Mouse (Mus musculus) heart, adult 18-20 months (tissue): Measurements from ENCODE around the gene Med27. TPM values are rescaled to one million over a fixed set of nuclear protein-coding genes. Genes with fewer than 3 reads are reported as not detected.

Experiments used
- DNase-seq, 2 experiments: peaks; one replicate each; pipeline ENCODE4 v3.0.0; 2021 to 2022; ENCODE audit warnings: mixed read lengths in 1 of 2
- total RNA-seq, 2 experiments: library from RNA; stranded (reverse); gene quantifications; 2 replicates each; pipeline ENCODE4 v1.2.3; 2021

The Med27 gene
- total RNA-seq, 2 experiments from 2014 or later, result 15.0 to 15.3 TPM

DNA sequence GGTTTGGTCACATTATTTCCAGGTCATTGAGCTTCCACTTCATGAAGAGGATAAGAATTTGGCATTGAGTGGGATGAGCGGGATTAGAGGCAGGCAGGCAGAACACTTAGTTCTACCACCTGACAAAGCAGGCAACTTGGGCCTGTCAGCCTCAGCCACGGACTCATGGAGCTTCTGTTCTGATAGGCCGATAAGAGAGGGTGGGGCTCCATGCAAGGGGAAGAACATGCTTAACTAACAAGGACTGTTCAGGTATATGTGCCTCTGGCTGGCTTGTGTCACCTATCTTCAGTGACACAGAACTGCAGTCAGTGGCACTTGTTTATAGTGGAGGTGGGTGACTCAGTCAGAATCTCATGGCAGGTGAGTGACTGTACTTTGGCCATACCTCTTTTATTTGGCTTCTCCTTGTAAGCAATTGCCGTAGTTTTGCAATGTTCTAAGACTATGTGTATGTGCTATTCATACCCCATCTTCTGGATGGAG, 126.4 kb downstream of the Med27 start:
- DNase-seq, result no peak

DNA sequence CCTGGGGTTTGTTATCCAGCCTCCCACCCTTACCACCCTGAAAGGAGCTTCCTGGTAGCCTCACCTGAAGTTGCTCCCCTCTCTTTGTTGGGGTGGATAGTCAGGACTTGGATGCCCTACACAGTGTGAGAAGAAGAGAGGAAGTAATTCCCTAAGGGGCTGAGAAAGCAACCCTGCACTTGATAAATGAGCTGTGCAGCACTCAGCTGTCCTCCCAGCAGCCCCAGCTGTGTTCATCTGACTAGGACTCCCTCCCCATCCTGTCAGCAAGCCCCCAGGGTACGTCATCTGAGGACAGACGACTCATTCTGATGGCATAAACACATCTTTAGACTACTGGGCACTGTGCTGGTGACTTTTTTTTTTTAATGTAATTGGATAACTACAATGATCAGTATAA, 127.3 kb downstream of the Med27 start:
- no peak for DNase-seq

DNA sequence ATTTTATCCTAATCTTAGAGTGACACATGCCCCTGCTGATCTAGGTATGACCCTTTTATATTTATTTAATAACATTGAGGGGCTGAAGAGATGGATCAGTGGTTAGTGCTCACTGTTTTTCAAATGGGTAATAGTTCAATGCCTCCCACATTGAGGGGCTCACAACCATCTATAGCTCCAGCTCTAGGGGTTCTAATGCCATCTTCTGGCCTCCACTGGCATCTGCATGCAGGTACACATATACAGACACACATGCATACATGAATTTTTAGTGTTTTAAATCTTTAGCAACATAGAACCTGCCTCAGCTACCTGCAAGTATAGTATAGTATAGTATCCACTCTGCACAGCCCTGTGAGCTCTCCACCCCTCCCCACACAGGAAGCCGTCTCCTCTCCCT, 130.1 kb downstream of the Med27 start:
- no peak for DNase-seq

DNA sequence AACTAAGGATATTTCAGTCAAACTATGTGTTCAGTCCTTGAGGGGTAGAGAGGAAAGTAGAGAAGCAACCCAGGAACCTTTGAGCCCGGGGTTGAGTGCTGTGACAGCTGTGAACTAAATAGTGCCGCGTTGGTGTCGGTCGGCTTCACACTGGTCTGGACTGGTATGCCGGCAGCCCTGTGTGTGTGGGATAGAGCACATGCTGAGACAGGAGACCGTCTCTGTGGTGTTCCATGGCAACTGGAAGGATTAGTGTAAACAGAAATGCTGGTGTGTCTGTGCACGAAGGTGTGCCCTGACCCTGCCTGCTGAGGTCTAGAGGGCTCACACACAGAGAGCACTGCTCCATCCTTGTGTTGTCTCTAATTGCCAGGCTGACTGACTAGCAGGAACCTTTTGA, 135.2 kb downstream of the Med27 start:
- no peak for DNase-seq

DNA sequence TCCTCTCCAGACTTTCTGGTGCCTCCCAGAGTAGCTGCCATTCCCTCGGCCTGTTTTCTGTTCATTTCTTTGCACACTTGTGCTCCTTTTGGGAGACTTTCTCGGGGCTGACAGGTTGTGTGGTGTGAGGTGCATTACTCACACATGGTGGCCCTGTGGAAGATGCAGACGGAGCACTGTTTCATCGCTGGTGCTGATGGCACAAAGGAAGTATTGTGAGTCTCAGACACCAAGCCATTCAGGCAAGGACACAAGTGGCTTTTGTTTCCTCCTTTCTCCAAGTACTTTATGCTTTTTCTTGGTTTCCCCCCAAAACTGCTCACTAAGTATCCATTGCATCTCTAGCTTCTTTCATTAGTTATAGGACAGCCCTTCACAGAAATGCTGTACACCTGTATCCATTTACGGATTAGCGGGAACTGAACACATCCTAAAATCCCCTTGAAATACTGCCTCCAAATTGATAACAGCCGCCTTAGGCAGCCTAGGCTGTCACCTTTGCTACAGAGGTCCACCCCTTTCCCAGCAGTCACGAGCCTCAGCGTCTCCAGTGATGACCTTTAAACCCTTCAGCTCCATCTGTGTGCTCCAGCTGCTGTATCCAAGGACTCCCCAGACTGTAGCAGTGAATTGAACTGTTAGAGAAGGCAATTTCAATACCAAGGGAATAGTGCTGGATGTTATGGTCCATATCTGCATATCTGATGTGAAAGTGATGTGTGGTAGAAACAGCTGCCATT, 136.5 kb downstream of the Med27 start:
- no peak for DNase-seq

DNA sequence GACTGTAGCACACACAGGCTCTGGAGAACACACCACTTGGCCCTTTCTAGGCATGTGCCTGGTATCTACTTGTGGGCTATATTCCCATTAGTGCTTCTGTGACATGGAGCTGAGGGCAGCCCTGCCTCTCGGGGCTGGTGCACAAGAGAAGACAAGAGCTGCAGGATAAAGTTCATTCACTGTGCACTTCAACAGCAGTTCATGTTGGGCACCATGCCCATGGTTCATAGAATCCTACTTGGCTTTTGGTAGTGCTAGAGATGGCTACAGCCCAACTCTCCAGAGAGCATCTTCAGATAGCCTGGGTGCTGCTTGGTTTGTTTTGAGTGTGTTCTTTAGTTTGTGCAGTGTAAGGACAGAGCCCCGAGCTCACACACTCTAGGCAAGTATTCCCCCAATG, 138.9 kb downstream of the Med27 start:
- DNase-seq, result peak; percentile 21 to 35

DNA sequence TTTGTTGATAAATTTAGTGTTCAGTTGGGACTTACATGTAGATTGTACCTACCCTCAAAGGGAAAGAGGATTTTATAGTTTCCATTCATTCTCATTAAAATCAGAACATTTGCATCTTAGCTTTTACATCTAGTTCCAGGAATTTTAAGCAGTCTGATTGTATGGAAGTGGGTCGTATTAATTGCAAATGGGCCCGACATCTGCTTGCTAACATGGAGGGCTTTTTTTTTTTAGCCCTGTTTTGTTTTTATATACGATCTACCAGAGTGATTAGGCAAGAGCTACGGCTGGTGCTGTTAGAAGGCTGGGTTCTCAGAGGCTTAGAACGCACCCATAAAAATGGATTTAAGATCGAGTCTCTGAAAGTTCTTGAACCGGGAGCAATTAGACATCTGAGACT, 139.9 kb downstream of the Med27 start:
- no peak for DNase-seq

DNA sequence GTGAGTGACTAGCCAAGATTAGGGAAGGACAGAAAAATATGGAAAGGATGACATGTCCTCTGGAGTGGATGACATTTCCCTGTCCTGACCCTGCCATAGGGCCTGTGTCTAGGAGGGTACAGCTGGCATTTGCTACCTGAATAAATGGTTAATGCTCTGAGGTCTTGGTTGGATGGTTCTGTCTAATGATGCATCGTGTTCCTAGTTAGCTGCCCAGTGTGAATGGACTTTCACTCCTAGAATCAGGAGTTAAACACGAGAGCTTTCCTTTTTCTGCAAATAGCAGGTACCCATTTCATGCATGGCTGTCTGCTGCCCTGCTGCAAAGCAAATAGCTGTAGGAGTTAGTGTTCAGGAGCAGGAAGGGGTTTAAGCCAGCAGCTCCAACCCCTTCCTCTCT, 141.0 kb downstream of the Med27 start:
- no peak for DNase-seq

DNA sequence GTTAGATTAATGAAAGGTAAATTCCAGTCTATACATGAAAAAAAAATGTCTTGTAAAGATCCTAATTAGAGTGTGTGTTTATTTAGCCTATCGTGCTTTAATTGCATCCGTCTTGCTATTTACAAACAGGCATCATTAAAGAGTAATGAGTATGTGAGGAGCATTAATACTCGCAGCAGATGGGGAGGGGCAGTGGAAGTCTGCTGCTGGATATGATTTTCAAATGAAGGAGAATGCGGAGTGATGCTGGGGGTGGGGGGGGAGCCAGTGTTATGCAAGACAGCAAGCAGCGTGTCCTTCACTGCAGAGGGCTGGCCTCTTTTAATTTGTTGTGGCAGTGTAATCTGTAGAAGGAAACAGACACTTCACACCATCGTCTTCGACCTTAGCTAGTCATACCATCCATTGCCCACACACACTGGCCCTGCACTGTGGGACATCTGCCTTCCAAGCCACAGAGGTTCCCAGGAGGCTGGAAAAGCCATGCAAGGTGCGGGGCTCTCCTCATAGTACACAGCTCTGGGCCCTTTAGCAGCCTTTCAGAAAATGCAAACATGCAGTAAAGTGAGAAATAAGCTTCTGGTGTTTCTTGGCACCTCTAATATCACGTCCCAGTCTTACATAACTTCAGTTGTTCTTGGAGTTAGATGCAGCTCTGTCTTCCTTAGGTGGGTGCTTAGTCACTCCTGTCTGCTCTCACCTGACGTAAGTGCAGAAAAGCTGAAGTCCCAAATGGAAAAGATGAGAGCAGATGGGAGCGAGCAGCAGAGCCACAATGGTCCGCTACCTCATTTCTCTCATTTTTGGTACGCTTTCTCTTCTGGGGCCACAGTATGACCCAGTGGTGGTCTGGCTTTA, 142.0 kb downstream of the Med27 start:
- no peak for DNase-seq

DNA sequence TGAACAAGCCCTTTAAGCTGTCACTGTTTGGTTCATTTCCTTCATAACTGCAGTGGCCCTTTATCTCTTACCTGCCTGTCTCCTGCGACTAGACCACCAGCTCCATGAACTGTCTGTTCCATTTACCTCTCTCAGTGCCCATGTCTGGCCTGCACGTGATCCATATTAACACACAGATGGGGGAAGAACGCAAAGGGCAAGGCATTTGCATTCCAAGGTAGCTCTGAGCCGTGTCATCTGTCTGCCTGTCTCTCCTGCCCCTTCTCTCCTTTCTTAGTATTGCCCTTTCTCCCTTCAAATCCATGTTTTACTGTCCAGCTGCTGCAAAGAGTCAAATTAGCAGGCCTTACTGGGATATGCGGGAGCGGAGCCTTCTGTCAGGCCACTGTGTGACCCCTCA, 145.0 kb downstream of the Med27 start:
- no peak for DNase-seq

DNA sequence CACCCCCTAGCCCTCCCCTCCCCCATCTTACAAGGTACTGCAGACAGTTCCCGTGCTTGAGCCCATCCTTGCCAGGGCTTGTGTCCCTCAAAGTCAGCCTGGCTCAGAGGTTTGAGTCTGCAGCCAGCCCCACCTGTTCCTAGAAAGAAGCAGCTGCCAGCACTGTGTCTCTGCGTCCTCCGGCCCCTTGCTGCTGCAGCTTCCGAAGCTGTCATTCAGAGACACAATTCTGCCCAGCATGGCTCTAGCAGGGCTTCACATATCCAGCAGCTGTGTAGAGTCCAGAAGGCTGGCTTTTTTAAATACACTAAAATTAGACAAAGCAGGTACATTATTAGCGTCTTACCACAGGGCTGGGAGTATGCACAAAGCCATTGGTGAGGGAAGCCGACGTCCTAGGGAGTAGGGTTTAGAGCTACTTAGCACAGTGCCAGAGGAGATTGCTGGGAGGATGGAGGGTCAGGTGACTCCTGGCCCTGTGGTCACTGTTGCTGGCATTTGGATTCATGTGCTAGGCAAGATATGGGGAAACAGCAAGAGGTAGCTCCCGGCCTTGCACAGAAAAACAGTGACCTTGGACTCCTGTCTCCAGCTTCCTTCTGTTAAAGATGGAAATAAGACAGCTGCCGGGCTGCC, 146.9 kb downstream of the Med27 start:
- peak; percentile 54 to 66 for DNase-seq

DNA sequence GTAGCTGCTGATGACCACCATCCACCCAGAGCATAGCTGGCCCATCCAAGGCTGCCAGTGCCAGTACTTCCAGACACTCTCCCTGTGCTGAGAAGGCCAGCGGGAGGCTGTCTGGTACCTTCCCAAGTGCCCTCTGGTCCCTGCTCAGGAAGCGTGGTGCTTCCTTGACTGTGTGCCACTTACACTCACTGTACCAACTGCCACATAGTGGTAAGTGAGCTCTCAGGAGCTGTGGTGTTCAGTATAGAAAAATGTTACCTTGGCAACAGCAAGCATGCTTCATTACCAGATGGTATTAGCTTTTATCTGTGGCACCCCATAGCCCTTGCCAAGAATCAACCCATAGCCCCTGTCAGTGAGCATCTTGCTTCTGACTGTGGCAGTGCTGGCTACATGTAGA, 148.7 kb downstream of the Med27 start:
- DNase-seq, result no peak

DNA sequence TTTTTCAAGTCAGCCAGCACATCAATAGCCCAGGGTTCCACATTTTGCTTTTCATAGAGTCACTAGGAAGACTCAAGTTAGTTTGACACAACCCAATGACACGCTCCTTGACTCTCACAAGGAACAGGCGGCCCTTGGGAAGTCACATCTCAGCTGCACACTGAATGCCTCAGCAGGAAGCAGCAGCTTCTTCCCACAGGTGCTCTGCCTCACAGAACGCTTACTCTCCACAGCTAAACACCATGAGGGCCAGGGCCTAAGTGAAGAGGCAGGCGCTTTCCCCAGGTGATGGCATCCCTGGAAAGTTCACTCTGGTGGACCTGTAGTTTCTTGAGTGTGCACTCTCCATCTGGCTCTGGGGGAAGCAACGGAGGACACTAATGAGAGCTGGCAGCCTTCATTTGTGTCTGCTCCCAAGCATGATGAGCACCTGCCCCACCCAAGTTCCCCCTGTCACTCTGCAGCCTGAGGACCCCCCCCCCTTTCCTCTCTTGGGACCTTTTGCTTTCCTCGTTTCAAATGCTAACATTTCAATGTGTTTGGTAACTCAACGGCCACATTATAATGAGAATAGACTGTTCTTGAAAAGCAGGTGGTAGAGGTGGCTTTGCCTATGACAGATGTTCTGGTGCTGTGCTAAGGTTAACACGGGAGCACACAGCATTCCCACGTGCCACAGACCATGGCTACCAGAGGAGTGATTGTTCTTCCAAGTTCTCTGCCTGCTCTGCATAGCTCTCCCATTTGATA, 154.2 kb downstream of the Med27 start:
- no peak for DNase-seq

DNA sequence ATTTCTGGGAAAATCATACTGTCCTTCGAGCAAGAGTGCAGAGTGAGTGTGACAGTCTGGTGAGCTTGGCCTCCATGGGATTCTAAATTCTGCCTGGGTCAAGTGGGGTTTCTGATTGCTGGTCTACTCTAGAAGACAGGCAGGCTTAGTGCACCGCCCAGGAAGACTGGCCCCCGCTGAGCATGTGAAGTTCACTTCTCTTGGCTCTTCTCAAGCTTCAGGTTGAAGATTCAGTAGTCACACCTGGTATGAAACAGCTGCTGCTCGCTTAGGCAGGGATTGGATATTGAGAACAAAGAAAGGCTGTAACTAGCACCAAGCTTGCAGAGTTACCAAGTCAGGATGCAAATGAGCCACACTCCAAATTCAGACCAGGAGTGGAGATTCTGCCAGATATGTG, 154.8 kb downstream of the Med27 start:
- DNase-seq, result no peak

DNA sequence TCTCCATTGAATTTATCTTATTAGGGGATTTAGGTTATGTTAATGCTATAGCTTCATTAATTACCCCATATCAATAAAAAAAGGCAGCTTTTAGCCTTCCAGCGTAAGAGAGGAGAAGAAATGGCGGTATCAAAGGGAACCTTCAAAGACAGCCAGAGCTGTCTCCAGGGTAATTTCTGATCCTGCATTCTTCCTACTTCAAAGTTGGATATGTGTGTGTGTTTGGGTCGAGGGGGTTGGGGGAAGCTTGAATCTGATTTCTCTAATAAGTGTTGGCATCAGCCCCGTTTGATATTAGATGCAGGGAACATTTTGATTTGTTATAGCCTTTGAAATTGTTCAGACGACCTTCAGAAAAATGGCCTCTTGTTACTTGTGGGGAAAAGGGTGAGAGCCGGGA, 158.2 kb downstream of the Med27 start:
- no peak for DNase-seq

DNA sequence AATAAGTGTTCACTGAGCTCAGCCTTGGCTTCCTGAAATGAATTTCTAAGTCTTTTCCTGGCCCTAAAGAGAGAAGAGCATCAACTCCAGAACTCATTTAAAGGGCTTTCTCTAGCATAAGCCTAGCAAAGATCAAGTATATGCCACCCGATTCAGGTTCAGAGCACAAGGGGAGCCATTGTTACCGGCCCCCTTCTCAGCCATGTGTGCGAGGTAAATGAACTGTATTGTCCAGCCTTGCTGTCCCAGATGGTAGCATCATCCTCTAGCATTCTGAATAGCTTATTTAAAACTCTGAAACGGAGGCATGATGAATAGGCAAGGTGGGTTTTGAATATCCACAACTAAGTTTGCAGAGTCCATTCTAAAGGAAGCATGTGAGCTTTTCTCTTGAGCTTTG, 159.8 kb downstream of the Med27 start:
- DNase-seq, result no peak

DNA sequence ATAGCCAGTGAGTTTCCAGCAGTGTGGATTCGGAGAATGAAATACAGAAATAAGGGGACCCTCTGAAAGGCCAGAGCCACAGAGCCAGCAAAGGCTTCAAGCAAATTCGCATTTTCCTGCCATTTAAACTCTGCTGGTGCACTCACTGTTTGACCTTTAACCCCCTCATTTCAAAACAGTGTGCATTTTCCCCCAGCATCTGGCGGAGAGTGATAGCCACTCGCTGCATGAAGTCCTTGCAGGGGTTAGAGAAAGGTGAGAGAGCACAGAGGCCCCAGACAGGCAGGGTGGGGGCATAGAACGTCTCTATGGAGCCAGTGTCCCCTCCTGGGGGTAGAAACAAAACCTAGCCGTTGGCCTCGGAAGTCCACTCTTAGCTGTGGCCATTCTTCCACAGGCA, 166.5 kb downstream of the Med27 start:
- DNase-seq, result no peak

DNA sequence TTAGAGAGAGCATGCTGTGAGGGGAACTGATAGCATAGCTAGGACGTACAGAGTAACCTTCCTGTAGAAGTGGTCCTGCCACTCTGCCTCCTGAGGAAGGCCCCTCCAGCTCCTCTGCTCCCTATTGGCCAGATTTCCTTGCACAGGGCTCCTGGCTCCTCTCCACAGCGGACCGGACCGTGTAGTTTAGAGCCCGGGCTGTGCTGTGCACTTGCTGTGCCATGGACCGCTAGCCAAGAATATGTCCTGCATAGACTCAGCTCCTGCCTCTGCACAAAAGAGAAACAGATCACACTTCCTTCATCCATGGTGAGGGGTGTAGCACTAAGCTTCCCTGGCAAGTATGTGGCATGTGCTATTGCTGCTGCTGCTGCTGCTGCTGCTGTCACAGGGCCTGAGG, 168.2 kb downstream of the Med27 start:
- DNase-seq, result no peak

DNA sequence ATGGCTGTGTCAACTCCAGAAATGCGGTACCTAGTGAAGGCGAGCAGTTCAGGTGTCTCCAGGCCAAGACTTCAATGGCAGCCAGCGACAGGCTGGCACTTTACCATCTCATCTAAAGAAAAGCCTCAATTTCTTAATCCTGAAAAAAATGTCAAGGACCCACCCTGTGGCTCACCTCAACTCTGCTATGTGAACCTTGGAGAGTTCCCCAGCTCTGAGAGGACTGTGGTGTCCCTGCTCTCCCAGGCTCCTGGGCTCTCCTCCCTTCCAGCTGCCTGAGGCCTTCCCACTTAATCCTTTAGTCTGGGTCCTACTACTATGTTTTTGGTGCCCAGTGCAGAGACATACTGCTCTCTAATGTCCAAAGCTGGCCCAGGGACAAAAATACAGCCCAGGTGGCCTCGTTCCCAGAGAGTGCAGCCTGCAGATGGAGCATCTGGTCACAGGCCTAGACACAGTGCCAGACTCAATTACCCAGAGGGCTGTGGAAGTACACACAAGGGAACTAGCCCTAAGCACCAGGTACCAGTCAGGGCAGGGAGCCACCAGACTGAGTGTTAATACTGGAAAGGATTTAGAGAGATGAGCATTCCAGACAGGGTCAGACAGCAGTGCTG, 169.3 kb downstream of the Med27 start:
- peak; percentile 67 to 69 for DNase-seq

DNA sequence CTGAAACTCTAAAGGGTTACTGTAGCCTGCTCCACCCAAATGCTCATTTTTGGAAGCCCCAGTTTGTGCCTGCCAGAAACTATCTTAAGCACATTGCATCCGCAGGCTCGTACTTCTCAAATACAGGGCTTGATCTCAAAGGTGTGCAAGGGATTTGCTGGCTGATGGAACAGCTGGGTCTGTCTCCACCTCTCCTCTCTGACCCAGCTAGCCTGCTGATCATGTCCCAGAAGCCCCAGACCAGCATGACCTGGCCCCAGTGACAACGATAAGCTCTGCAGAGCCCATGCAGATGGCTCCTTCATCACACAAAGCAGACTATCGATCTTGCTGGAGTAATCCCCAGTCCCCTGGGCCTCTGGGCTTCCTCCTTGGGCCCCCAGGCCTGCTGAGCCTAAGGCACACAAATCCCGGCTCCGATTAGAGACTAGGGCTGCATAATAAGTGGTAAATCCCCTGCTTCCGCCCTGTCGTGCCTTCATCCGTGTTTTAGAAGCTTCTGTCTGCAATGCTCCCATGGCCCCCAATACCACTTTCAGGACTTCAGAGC, 170.1 kb downstream of the Med27 start:
- no peak for DNase-seq

DNA sequence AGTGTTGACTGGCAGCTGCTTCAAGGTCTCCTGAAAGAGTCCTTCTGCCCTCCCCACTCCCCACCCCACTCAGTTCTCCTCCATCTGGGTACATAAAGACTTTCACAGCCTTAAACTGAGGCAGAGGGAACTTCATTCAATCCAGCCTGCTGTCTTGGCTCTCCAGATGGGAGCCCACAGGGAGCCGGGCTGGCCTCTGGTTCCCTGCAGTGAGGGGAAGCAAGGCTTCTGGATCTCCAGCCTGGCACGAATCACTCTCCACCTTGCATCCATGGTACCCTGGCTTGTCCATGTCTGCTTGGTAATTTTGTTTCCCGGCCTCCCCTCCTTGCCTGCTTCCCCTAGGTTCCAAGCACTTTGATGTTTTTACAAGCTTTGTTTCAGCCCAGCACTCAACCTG, 172.8 kb downstream of the Med27 start:
- DNase-seq, result no peak

DNA sequence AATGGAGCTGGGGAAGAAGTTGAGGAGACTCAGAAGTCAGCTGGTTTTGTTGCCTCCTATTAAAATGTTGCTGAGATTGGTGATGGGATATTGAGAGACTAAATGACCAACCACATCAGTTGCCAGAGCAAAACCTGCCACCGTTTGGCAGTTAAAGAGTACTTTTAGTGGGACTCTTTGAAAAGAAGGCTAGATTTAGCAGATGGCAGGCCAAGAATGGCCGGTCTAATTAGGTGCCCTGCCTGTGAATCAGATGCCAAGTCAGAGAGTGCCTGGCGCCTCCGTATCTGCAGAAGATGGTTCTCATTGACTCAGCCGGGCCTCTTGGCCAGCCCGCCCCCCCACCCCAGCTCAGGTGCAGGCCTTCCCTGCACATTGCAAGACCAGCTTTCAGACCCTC, 173.6 kb downstream of the Med27 start:
- DNase-seq, result no peak
